Mouse (Mus musculus): ENCODE data around the gene Kmt2e.

DNA sequence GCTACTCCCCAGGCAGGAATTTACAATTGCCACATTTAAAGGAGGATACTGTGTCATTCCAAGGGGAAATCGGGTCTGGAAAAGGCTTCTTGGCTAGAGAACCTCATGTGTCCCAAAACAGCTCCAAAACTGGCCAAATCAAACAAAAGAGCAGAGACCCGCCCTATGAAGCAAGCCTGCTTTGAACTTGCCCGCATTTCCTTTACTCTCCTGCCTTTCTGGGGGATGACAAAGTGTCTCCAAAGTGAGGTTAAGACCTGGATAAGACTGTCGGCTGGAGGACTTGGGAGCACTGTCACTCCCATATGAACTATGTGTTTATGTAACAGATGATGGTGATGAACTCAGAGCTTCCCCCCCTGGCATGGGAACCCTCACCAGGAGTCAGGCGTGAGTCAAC is 26.1 kb upstream of the Kmt2e start:
- TF ChIP-seq CTCF (IDR thresholded peaks at IDR 0.05; ENCODE audit: low read depth) (no peak), EP300 (optimal IDR thresholded peaks at IDR 0.05) (no peak)
